Mouse (Mus musculus): ENCODE measurements around the gene Tas2r144. TPM values are rescaled to one million over a fixed set of nuclear protein-coding genes. Genes with fewer than 3 reads are reported as not detected.

Tas2r144 gene
- total and polyA plus RNA-seq, 3 experiments: not detected

DNA sequence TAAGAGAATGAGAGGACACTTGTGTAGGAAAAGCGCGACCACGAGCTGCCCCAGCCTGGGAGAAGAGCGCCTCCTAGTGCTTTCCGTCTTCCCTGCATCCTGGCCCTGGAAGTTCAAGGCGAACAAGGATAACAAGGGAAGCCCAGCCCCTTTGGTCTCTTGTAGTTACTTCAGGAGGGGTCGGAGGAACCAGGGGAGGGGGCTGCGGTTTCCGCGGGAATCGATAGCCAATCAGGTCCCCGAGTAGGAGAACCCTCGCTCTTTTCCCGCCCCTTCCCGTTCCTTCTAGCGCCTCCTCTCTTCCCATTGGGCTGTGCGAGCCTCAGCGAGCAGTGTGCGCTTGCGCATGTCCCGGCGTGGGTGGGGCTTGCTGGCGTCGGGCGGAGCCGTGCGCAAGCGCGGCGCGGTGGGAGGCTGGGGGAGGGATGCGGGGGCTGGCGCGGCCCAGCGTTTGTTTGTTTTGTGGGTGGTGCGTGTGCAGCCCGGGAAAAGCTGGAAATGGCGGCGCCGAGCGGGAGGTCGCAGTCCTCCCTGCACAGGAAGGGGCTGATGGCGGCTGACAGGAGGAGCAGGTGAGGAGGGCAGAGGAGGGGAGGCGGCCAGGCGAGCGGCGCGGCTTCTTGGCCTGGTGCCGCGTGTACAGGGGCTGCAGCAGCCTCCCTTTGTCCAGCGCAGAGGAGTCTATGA lies 49.6 kb downstream of the Tas2r144 start, which contains the start of gene Casp2 (continued):
- TF ChIP-seq USF1 (IDR thresholded peaks at IDR 0.05; ENCODE audit: low read depth, low read length) (no peak), CTCF (conservative IDR thresholded peaks at IDR 0.05 in 1 of 2, IDR thresholded peaks at IDR 0.05 in 1 of 2; ENCODE audit: low read depth in 2 of 2, low read length in 2 of 2) (peak; percentile 36 to 63; a peak in 3 of 4 replicates), TBP (conservative IDR thresholded peaks at IDR 0.05; ENCODE audit: low read depth, low read length) (no peak; the same call in 1 of the 2 replicates), EP300 (IDR thresholded peaks at IDR 0.05; ENCODE audit: low read length) (no peak), POLR2AphosphoS2 (IDR thresholded peaks at IDR 0.05; ENCODE audit: low read depth, low read length) (no peak), MYC (IDR thresholded peaks at IDR 0.05; ENCODE audit: low read depth, low read length) (0 out of 2 replicates have a peak, but pooled peaks have one; percentile 16), JUN (IDR thresholded peaks at IDR 0.05; ENCODE audit: insufficient read depth, low read depth, low read length) (no peak), BHLHE40 (IDR thresholded peaks at IDR 0.05; ENCODE audit: low read depth, low read length) (no peak), MAX (IDR thresholded peaks at IDR 0.05; ENCODE audit: low read length) (peak; percentile 23), TCF12 (IDR thresholded peaks at IDR 0.05; ENCODE audit: low read depth, low read length) (no peak; the same call in none of the 2 replicates), JUND (conservative IDR thresholded peaks at IDR 0.05; ENCODE audit: low read depth, low read length) (no peak), USF2 (conservative IDR thresholded peaks at IDR 0.05; ENCODE audit: low read depth, low read length) (no peak), ZKSCAN1 (IDR thresholded peaks at IDR 0.05; ENCODE audit: borderline replicate concordance, low read depth, low read length) (no peak)

Other genes starting within 250 kb of the Tas2r144 start
- not detected in 2 replicates for gene Sval3, start 247.2 kb upstream of the Tas2r144 start, total RNA-seq (2012; rRNA removed)
- not detected in 2 replicates for gene Sval3, start 247.2 kb upstream of the Tas2r144 start, total RNA-seq (2014; rRNA removed)
- not detected in 2 replicates for gene Sval3, start 247.2 kb upstream of the Tas2r144 start, polyA plus RNA-seq (2012; ENCODE audit: insufficient read length, low read depth)
- not detected in 2 replicates for gene Sva, start 176.9 kb upstream of the Tas2r144 start, total RNA-seq (2012; rRNA removed)
- not detected in 2 replicates for gene Sva, start 176.9 kb upstream of the Tas2r144 start, total RNA-seq (2014; rRNA removed)
- gene Sva, start 176.9 kb upstream of the Tas2r144 start, polyA plus RNA-seq (2012; ENCODE audit: insufficient read length, low read depth): not detected in 2 replicates
- not detected in 2 replicates for gene Tas2r139, start 74.4 kb upstream of the Tas2r144 start, total RNA-seq (2012; rRNA removed)
- not detected in 2 replicates for gene Tas2r139, start 74.4 kb upstream of the Tas2r144 start, total RNA-seq (2014; rRNA removed)
- gene Tas2r139, start 74.4 kb upstream of the Tas2r144 start, polyA plus RNA-seq (2012; ENCODE audit: insufficient read length, low read depth): not detected in 2 replicates
- gene Gstk1, start 30.6 kb downstream of the Tas2r144 start, total RNA-seq (2012; rRNA removed): 0.71 and 0.85 TPM in 2 replicates
- 0.55 and 1.0 TPM in 2 replicates for gene Gstk1, start 30.6 kb downstream of the Tas2r144 start, total RNA-seq (2014; rRNA removed)
- gene Gstk1, start 30.6 kb downstream of the Tas2r144 start, polyA plus RNA-seq (2012; ENCODE audit: insufficient read length, low read depth): 0.44 and 0.59 TPM in 2 replicates
- not detected in 2 replicates for gene Tmem139, start 46.6 kb downstream of the Tas2r144 start, total RNA-seq (2012; rRNA removed)
- not detected in 2 replicates for gene Tmem139, start 46.6 kb downstream of the Tas2r144 start, total RNA-seq (2014; rRNA removed)
- gene Tmem139, start 46.6 kb downstream of the Tas2r144 start, polyA plus RNA-seq (2012; ENCODE audit: insufficient read length, low read depth): 0.20 TPM in 1 of 2 replicates, not detected in the other
- 22.6 and 24.7 TPM in 2 replicates for gene Casp2, start 49.7 kb downstream of the Tas2r144 start, total RNA-seq (2012; rRNA removed)
- 42.8 and 47.8 TPM in 2 replicates for gene Casp2, start 49.7 kb downstream of the Tas2r144 start, total RNA-seq (2014; rRNA removed)
- 29.0 and 31.6 TPM in 2 replicates for gene Casp2, start 49.7 kb downstream of the Tas2r144 start, polyA plus RNA-seq (2012; ENCODE audit: insufficient read length, low read depth)
- gene Clcn1, start 71.4 kb downstream of the Tas2r144 start, total RNA-seq (2012; rRNA removed): 0.04 TPM in 2 replicates
- gene Clcn1, start 71.4 kb downstream of the Tas2r144 start, total RNA-seq (2014; rRNA removed): 0.08 and 0.18 TPM in 2 replicates
- 0.26 and 0.50 TPM in 2 replicates for gene Clcn1, start 71.4 kb downstream of the Tas2r144 start, polyA plus RNA-seq (2012; ENCODE audit: insufficient read length, low read depth)
- gene Fam131b, start 109.3 kb downstream of the Tas2r144 start, total RNA-seq (2012; rRNA removed): 0.04 TPM in 1 of 2 replicates, not detected in the other
- 0.05 TPM in 2 replicates for gene Fam131b, start 109.3 kb downstream of the Tas2r144 start, total RNA-seq (2014; rRNA removed)
- gene Fam131b, start 109.3 kb downstream of the Tas2r144 start, polyA plus RNA-seq (2012; ENCODE audit: insufficient read length, low read depth): 0.09 TPM in 1 of 2 replicates, not detected in the other
- gene Zyx, start 134.3 kb downstream of the Tas2r144 start, total RNA-seq (2012; rRNA removed): 1.8 and 2.2 TPM in 2 replicates
- 0.86 and 1.1 TPM in 2 replicates for gene Zyx, start 134.3 kb downstream of the Tas2r144 start, total RNA-seq (2014; rRNA removed)
- gene Zyx, start 134.3 kb downstream of the Tas2r144 start, polyA plus RNA-seq (2012; ENCODE audit: insufficient read length, low read depth): 8.0 and 11.4 TPM in 2 replicates
- gene Epha1, start 157.9 kb downstream of the Tas2r144 start, total RNA-seq (2012; rRNA removed): not detected in 2 replicates
- gene Epha1, start 157.9 kb downstream of the Tas2r144 start, total RNA-seq (2014; rRNA removed): not detected in 2 replicates
- not detected in 2 replicates for gene Epha1, start 157.9 kb downstream of the Tas2r144 start, polyA plus RNA-seq (2012; ENCODE audit: insufficient read length, low read depth)
- gene Tas2r143, start 184.9 kb downstream of the Tas2r144 start, total RNA-seq (2012; rRNA removed): not detected in 2 replicates
- gene Tas2r143, start 184.9 kb downstream of the Tas2r144 start, total RNA-seq (2014; rRNA removed): not detected in 2 replicates
- not detected in 2 replicates for gene Tas2r143, start 184.9 kb downstream of the Tas2r144 start, polyA plus RNA-seq (2012; ENCODE audit: insufficient read length, low read depth)
- not detected in 2 replicates for gene Tas2r135, start 190.1 kb downstream of the Tas2r144 start, total RNA-seq (2012; rRNA removed)
- not detected in 2 replicates for gene Tas2r135, start 190.1 kb downstream of the Tas2r144 start, total RNA-seq (2014; rRNA removed)
- not detected in 2 replicates for gene Tas2r135, start 190.1 kb downstream of the Tas2r144 start, polyA plus RNA-seq (2012; ENCODE audit: insufficient read length, low read depth)
- not detected in 2 replicates for gene Tas2r126, start 219.2 kb downstream of the Tas2r144 start, total RNA-seq (2012; rRNA removed)
- not detected in 2 replicates for gene Tas2r126, start 219.2 kb downstream of the Tas2r144 start, total RNA-seq (2014; rRNA removed)
- gene Tas2r126, start 219.2 kb downstream of the Tas2r144 start, polyA plus RNA-seq (2012; ENCODE audit: insufficient read length, low read depth): not detected in 2 replicates
- gene Olfr458, start 249.9 kb downstream of the Tas2r144 start, total RNA-seq (2012; rRNA removed): not detected in 2 replicates
- gene Olfr458, start 249.9 kb downstream of the Tas2r144 start, total RNA-seq (2014; rRNA removed): not detected in 2 replicates
- not detected in 2 replicates for gene Olfr458, start 249.9 kb downstream of the Tas2r144 start, polyA plus RNA-seq (2012; ENCODE audit: insufficient read length, low read depth)